Mouse (Mus musculus) lung, adult 2 months (tissue): ENCODE measurements around the gene Psap. TPM values are rescaled to one million over a fixed set of nuclear protein-coding genes. Genes with fewer than 3 reads are reported as not detected.

Experiments used
- DNase-seq: peaks from one replicate; pipeline ENCODE4 v3.0.0; 2022
- H3K4me1 ChIP-seq: fragments of 200-500 bp; 2 replicates; pipeline ENCODE4 v1.6.1; 2011; ENCODE audit warnings: low read length; ENCODE audit not compliant: control insufficient read depth, insufficient read depth
- H3K4me3 ChIP-seq: fragments of 200-500 bp; replicated peaks from 2 replicates; pipeline ENCODE3; 2011; ENCODE audit warnings: low read depth, mild to moderate bottlenecking, control low read depth, low read length; ENCODE audit errors: extremely low read depth
- CTCF ChIP-seq: fragments of 200-500 bp; IDR thresholded peaks from 2 replicates; pipeline ENCODE4 v1.5.1; 2011; ENCODE audit warnings: mild to moderate bottlenecking, low read length, control low read depth; ENCODE audit not compliant: insufficient read depth
- POLR2A ChIP-seq: fragments of 200-500 bp; IDR thresholded peaks from 2 replicates; pipeline ENCODE4 v1.6.1; 2011; ENCODE audit warnings: low read depth, mild to moderate bottlenecking, control low read depth, low read length, borderline replicate concordance; ENCODE audit errors: extremely low read depth
- WGBS: fragments of 180-500 bp; shearing (Covaris S2); methylation state at CpG from one replicate; pipeline ENCODE4 v1.1.7; 2018; 5-methylcytosine and 5-hydroxymethylcytosine counted together
- polyA plus RNA-seq: library from polyadenylated mRNA; depleted of rRNA; stranded (reverse); fragments of >200 nt; gene quantifications from 2 replicates; pipeline ENCODE4 v1.2.3, GENCODE M21; 2012

The Psap gene
- polyA plus RNA-seq, 1 experiment, result 1,289 TPM

DNA sequence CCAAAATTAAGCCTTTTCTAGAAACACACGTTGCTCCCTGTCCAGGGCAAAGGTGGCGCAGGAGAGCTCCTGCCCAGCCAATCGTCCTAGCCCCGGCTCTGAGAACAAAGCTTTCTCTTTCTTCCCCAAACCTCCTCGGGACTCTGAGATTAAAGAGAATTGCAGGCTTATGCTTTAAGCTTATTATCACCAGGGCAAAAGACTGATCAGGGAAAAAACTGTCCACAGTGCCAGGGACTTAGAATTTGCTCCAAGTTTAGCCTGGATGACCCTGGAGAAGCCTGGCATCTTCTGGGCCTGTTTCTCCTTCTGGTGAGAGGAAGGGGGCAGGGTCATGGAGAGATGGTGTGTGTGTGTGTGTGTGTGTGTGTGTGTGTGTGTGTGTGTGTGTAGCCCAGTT, 15.9 kb upstream of the Psap start:
- no peak for TF ChIP-seq CTCF
- no peak for TF ChIP-seq POLR2A
- no peak for DNase-seq
- Histone ChIP-seq H3K4me3 (no peak overlapping the region), H3K4me1 (peaks cover 5% of the 10 kb centered on the region)
- WGBS, result 65% methylated on average over 5 of the region's 5 CpGs

DNA sequence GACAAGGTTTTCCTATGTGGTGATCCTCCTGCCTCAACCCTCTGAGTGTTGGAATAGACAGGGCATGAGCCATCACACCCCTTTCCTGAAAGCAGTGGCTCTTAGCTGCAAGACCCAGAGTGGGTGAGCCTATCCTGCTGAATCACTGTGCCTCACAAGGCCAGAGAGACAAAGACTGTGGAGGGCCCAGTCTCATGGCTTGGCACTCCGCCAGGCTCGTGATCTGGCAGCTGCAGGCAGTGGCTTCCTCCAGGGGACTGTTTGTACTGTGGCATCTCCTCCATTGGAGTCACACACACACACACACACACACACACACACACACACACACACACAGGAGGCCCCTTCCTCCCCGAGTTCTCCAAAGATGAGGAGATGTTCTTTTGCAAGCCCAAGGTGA, 15.0 kb upstream of the Psap start:
- peaks cover 5% of the 10 kb centered on the region for H3K4me1 ChIP-seq
- TF ChIP-seq CTCF (no peak), POLR2A (no peak)
- no peak overlapping the region for H3K4me3 ChIP-seq
- WGBS, result 14% methylated on average over 3 of the region's 3 CpGs
- peak; percentile 71 for DNase-seq

DNA sequence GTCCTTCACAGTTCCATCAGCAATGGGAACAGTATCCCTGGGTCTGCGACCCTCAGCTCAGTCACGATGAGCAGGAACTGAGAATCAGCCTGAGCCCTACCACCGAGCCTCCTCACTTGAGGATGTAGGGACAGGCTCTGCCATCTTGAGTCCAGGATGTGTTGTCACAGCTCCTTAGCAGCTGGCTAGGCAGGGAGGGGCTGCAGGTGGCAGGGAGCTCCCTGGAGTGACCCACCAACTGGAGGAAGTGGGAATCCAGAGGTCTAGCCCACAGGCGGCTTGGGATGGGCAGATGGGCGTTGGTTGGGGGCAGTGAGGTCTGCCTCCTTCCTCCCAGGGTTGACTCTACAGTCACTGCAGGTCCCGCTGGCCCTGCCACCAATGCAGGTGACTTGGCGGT, 14.1 kb upstream of the Psap start:
- Histone ChIP-seq H3K4me1 (peaks cover 5% of the 10 kb centered on the region), H3K4me3 (no peak overlapping the region)
- TF ChIP-seq CTCF (no peak), POLR2A (no peak)
- WGBS, result 84% methylated on average over 7 of the region's 7 CpGs
- no peak for DNase-seq

DNA sequence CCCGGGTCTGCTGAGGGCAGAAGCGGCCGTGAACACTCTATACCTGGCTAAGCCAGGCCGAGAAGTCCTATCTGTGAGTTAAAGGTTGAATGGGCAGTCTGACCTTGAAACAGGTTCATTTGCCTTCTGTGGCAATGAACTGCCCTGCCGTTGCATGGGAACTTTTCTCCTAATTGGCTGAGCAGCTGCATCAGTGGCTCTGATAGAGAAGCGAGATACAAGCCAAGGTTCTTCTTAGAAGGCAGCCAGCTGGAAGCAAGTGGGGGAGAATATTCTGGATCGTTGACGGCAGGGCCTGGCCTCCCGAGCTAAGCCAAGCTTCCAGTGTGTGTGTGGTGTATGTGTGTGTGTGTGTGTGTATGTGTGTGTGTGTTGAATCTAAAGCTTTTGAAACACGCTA, 12.2 kb upstream of the Psap start:
- peaks cover 5% of the 10 kb centered on the region for H3K4me1 ChIP-seq
- no peak for DNase-seq

DNA sequence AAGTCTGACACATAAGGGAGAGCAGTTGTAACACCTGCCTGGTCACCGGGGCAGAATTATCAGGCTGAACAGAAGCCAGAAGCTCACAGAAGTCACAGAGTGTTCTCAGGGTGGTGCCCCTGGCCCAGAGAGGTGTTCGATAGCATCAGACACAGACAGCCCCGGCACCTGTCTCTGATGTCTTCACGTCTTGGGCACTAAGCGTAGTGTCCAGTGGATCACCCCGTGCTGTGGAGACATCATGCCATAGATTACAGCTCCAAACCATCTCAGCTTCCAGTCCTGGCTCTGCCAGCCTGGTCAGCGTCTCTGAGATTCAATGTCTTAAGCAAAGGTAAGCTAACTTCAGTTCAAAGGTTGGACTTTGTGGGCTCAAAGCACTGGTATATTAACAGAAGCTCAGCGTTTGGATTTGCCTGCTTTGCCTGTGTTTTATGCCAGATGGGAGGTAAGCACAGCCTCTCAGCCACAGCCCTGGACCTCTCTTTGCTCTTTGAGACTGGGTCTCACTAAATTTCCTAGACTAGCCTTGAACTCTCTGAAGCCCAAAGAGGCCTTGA, 10.5 kb upstream of the Psap start:
- Histone ChIP-seq H3K4me1 (peaks cover 5% of the 10 kb centered on the region), H3K4me3 (no peak overlapping the region)
- 88% methylated on average over 8 of the region's 8 CpGs for WGBS
- no peak for DNase-seq
- no peak for TF ChIP-seq POLR2A
- TF ChIP-seq CTCF, result no peak

More for the DNA sequence above, 12.2 kb upstream of the Psap start:
- TF ChIP-seq POLR2A (no peak), CTCF (no peak)
- no peak overlapping the region for H3K4me3 ChIP-seq
- 69% methylated on average over 10 of the region's 10 CpGs for WGBS

DNA sequence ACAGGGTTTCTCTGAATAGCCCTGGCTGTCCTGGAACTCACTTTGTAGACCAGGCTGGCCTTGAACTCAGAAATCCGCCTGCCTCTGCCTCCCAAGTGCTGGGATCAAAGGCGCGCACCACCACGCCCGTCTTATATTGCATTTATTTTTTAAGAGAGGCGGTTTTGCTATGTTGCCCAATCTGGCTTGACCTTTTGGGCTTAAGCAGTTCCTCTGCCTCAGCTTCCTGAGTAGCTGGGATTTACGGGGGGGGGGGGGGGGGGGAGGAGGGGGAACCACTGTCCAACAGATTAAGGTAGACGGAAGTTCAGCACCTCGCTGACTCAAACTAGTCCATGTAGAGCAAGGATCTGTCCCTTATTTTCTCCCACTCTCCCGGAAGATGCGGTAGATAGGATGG, 8.7 kb upstream of the Psap start:
- WGBS, result 78% methylated on average over 11 of the region's 11 CpGs
- no peak for TF ChIP-seq CTCF
- no peak for TF ChIP-seq POLR2A
- no peak for DNase-seq
- Histone ChIP-seq H3K4me3 (no peak overlapping the region), H3K4me1 (no peaks in the 10 kb centered on the region)

DNA sequence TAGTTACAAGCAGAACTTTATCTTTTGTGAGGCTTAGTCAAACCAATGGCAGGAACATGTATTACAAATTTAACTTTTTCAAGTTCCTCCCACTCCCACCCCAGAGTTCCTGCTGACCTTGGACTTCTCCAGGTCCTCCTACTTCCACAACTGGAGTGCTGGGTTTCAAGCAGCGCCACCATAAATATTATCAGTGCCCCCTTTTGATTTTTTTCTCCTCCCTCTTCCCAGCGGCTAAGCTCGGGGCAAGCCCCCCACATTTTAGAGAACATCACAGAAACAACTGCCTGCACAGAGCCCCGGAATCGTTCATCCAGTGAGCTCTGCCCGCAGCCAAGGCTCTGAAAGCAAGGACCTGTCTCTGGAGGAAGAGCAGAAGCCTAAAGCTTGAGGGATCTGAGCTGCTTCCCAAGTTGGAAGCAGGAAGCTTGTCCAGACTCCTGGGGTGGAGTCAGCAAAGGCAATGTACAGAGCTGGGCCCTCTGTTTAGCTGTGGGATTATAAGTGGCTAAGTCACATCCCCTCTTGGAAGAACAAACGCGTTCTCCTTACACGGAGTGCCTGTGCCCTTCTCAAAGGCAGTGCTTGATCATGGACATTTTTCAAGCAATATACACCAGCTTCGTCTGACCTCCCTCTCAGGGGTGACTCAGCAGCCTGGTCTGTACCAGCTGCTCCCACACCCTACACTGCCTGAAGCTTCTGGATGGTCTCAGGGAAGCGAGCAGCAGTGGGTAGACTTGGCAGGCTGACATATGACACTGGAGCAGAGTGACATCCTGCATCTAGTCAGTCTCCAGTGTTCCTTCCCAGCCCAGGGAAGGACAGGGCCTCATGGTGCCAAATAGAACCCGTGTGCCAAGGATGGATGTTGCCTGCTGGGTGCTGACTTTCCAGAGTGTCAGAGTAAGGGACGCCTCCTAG, 8.0 kb upstream of the Psap start:
- WGBS, result 58% methylated on average over 13 of the region's 13 CpGs
- Histone ChIP-seq H3K4me3 (no peak overlapping the region), H3K4me1 (no peaks in the 10 kb centered on the region)
- no peak for DNase-seq
- TF ChIP-seq CTCF (no peak), POLR2A (no peak)

DNA sequence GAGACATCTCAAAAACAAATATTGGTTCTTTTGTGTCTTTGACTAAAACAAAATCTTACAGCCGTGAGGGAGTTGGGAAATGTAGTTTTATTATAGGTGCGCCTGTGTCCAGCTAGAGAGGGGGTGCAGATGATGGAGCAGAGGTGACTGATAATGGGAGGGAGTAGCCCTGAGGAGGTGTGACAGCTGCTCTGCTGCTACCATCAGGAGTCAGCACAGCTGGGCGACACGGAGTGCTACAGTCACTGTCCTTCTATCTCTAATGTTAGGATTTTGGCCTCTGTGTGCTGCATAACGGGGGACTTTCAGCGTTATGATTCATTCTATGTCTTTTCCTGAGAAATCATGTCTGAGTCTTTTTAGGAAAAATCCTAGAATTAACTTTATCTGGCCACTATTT, 6.4 kb upstream of the Psap start:
- WGBS, result 73% methylated on average over 6 of the region's 6 CpGs
- no peak for DNase-seq
- Histone ChIP-seq H3K4me1 (no peaks in the 10 kb centered on the region), H3K4me3 (no peak overlapping the region)
- TF ChIP-seq CTCF (no peak), POLR2A (no peak)

DNA sequence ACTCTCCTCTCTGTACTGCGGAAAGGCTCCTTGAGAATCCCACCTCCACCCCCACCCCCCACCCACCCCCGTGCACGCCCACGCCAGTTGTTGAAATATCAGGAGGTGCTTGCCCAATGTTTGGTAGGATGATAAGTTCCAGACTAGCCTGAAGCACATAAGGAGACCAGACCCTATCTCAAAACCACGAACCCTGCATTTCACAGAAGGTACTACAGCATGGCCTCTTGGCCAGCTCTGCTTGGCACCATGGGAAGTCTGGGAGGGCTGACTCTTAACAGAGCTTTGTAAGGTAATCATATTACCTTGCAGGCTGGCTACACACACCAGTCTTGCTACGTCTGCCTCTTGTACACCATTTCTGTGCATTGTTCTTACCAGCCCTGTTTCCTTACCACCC, 5.2 kb upstream of the Psap start:
- no peaks in the 10 kb centered on the region for H3K4me1 ChIP-seq
- 48% methylated on average over 6 of the region's 6 CpGs for WGBS

DNA sequence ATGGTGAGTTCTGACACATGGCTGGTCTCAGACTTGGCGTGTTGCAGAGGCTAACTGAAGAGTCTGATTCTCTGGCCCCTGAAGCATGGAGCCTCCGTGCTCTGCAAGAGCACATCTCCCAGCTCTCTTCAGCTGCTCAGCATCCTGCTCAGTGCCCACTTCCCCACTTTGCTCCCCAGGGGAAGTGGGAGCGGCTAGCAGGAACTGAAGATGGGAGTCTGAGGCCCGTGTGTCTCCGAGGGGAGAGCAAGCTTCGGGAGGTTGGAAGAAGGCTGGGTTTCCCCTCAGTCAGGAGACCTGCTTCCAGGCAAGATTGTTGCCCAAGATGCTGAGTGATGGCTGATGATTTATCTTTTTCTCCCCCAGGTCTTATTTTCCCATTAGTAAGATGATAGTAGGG, 4.0 kb upstream of the Psap start:
- H3K4me3 ChIP-seq, result no peak overlapping the region
- WGBS, result 56% methylated on average over 6 of the region's 6 CpGs
- H3K4me1 ChIP-seq, result 0 out of 2 replicates have a peak, but pooled peaks cover under 1% of the 10 kb centered on the region
- no peak for DNase-seq
- no peak for TF ChIP-seq POLR2A
- TF ChIP-seq CTCF, result no peak

More for the DNA sequence above, 5.2 kb upstream of the Psap start:
- DNase-seq, result no peak
- H3K4me3 ChIP-seq, result no peak overlapping the region
- no peak for TF ChIP-seq CTCF
- no peak for TF ChIP-seq POLR2A
